Mouse (Mus musculus): Measurements from ENCODE around the gene Herpud1. TPM values are rescaled to one million over a fixed set of nuclear protein-coding genes. Genes with fewer than 3 reads are reported as not detected.

Gene Herpud1
- total RNA-seq, 2 experiments from 2014 or later, result 54.4 to 57.3 TPM

DNA sequence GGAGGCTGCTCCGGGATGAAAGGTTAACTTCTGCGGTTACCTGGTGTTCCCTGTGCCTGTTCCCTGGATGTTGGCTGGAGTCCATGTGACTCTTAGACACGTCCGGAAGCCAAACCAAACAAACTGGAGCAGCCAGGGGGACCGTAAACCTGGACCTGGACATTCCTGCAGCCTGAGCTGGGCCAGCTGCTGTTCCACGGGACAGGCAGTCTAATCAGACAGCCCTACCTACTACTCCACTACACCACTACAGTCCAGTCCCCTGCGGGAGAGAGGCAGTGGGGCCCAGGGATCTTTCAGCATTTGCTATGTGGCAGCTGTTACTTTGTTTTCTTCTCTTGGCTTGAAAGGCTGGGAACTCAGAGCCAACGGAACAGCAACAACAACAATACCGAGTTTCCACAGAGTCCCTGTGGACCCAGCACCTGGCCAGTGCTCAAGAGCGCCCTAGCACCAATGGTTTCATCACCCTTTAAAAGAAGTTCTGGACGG, 8.5 kb upstream of the Herpud1 start:
- DNase-seq (ENCODE audit: low spot score in 2 of 2), result no peak
- Histone ChIP-seq H3K4me3 (no peak overlapping the region), H3K27ac (peak overlapping the region; percentile 62; the same call in 1 of the 2 replicates)
- TF ChIP-seq CTCF (conservative IDR thresholded peaks at IDR 0.05), result no peak

DNA sequence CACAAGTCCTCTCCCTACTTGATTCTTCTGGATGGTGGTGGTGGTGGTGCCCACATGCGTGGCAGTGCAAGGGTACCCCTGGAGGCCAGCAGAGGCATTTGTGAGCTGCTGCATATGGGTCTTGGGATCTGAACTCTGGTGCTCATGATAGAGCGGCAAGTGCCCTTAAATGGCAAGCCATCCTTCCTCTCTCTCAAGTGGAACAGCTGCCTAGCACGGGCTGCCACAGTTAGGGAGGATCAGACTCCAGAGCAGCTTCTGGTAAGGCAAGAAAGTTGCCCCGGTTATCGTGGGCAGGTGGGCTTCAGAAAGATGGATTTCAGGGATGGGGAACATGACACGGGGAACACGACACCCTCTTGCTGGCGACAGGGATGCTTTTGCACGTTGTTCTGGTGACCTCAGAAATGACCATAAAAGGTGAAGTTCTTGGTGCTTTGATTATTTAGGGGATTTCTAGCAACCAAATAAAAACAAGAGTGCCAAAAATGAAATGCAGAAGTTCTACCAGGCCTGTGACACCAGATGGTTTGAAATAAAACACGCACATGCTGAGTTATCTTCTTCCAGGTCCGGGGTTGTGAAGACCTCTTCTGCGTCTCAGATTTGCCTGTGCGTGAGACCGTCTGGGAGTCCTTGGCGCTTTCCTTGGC, 7.3 kb upstream of the Herpud1 start:
- DNase-seq (ENCODE audit: low spot score in 2 of 2), result no peak
- Histone ChIP-seq H3K4me3 (no peak overlapping the region), H3K27ac (no peak overlapping the region)
- peak; percentile 41 for TF ChIP-seq CTCF (conservative IDR thresholded peaks at IDR 0.05)

DNA sequence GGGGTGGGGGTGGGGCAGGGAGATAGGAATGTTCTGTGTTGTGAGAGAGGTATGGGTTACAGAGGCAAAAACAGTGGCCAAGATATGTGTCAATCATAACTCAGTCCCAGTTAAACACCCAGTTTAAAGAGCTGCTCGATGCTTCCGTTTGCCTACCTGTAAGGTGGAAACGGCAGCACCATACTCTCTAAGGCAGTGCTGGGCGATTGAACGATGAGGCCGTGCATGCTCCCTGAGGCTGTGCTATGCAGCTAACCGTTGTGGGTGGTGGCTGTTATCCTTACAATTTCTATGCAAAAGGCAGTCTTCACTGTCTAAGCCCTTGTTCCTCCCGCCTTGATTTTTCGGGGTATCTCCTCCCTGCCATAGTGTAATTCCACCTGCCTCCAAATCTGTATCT, 6.6 kb upstream of the Herpud1 start:
- no peak overlapping the region for H3K4me3 ChIP-seq
- H3K27ac ChIP-seq, result no peak overlapping the region
- TF ChIP-seq CTCF (conservative IDR thresholded peaks at IDR 0.05), result no peak
- DNase-seq (ENCODE audit: low spot score in 2 of 2), result no peak

DNA sequence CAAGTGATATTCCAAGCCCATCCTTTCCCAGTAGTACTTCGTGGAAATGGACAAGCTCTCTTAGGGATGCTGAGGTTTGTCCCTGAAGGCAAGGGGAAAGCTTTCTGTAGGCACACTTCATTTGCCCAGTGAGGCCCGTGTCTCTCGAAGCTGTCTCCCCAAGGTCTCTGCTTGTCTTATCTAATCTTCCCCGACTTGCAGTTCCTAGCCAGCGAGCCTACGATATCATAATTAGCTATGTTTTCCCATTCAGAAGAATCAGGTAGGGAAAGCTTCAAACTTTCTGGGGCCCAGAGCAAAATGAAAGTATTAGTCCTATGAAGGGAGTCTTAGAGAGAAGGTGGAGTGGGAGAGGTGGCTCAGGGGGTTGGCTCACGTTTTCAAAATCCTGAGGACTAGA, 2.1 kb upstream of the Herpud1 start:
- Histone ChIP-seq H3K4me3 (no peak overlapping the region), H3K27ac (no peak overlapping the region)
- TF ChIP-seq CTCF (conservative IDR thresholded peaks at IDR 0.05), result no peak
- DNase-seq (ENCODE audit: low spot score in 2 of 2), result no peak

DNA sequence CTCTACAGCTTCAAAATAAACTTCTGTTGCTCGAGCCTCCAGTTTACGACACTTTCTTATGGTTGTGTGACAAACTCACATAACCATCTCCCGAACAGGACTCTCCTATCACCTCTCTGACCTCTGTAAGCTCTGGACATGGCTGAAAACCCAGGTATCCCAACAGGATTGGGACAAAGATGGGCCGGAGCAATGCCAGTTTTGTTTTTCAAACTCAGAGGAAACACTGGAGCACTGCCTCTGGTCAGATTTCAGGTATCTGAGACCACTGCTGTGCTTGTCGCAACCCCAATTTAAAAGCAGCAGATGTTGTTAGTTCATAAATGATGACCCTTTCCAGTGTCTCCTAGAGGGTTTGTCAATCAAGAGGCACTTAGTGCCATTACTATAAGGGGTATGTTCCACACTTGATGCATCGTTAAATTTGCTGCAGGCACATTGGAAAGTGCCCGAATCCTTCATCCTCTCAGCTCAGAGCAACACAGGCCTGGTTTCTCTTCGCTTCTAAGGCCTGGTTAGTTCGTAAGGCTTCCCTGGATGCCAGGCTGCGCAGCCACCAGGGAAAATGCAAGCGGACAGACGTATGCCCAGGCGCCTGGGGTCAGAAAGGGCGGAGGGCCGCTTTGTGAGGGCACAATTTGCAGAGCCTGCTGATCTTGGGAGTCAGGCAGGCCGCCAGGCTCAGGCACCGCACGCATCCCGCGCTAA, 578 bp upstream of the Herpud1 start:
- Histone ChIP-seq H3K27ac (peak overlapping the region; percentile 100), H3K4me3 (peak overlapping the region; percentile 94)
- no peak for DNase-seq (ENCODE audit: low spot score in 2 of 2)
- TF ChIP-seq CTCF (conservative IDR thresholded peaks at IDR 0.05), result no peak

DNA sequence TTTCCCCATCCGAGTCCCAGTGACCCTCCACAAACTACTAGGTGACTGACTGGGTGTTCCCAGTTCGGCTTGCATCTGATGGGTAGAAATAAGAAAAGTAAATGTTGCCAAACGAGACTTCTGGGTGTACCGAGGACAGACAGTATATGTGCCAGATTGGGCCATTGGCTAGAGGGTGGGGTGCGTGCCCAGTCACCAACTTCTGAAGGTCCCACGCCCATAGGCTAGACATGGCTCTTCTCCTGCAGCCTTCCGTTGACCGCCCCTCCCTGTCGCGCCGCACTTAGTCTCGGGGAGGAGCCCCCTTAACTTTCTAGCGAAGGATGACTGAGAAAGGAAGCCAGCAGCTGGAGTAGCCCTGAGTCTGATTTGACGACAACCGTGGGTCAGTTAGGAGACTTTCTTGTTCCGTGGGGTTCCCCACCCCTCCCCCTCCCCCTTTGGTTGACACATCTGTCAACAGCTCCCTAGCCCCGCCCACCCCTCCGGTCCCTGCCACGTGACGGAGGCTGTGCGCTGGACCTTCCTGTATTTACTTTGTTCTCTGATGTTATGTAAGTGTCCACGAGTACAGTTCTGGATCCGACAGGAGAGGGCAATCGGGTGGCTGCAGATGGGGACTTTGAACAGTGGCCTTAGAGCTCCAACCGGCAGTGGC, 918 bp downstream of the Herpud1 start:
- H3K27ac ChIP-seq, result peak overlapping the region; percentile 100

DNA sequence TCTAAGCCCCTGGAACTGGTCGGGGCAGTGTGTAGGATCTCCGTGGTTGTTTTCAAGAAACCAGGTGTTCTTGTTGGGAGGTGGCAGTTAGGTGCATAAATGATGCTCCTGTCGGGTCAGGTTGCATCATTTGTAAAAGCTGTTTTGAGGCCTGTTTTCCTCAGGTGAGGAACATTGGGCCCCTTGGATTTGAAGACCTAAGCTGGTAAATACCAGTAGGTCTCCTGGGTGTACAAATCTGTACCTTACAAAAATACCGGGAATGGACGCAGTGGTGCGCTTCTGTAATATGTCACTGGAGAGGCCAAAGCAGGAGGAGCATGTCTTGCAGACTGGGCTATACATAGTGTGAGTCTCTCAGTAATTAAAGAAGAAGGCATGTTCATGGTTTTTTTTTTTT, 1.5 kb downstream of the Herpud1 start:
- no peak for TF ChIP-seq CTCF (conservative IDR thresholded peaks at IDR 0.05)
- Histone ChIP-seq H3K27ac (peak overlapping the region; percentile 100), H3K4me3 (peak overlapping the region; percentile 94)
- no peak for DNase-seq (ENCODE audit: low spot score in 2 of 2)

More for the DNA sequence above, 918 bp downstream of the Herpud1 start:
- H3K4me3 ChIP-seq, result peak overlapping the region; percentile 94
- TF ChIP-seq CTCF (conservative IDR thresholded peaks at IDR 0.05), result 0 out of 2 replicates have a peak, but pooled peaks have one; percentile 2
- DNase-seq (ENCODE audit: low spot score in 2 of 2), result peak; percentile 53 to 66

DNA sequence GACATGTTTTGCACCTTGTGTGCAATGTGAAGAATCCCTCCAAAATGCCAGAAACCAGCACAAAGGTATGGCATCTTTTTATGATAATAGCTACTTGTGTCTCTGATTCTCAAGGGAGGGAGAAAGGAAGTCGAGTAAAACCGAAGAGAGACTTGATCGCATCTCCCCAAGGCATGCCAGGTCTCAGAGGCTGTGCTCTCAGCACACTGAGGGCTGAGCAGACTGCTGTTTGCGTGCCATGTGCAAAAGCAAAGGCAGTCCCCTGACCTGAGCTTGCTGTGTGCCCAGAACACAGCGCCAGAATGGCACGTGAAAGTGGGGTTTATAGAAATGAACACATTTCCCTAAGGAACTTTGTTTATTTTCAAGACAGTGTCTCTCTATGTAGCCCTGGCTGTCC, 3.3 kb downstream of the Herpud1 start:
- no peak for TF ChIP-seq CTCF (conservative IDR thresholded peaks at IDR 0.05)
- H3K27ac ChIP-seq, result no peak overlapping the region
- no peak overlapping the region for H3K4me3 ChIP-seq
- no peak for DNase-seq (ENCODE audit: low spot score in 2 of 2)

DNA sequence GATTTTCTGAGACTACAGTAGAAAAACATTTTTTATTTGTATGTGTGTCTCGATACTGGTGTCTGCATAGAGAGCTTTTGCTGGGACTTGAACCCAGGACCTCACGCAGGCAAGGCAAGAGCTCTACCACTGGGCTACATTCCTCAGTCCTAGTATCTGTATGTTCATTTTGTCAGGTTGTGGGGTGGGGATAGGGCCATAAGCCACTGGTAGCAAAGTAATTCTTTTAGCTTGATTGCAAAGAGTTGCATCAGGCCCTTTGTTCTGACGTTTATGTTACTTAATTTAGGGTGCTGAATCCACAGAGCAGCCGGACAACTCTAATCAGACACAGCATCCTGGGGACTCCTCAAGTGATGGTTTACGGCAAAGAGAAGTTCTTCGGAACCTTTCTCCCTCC, 4.2 kb downstream of the Herpud1 start:
- H3K4me3 ChIP-seq, result no peak overlapping the region
- H3K27ac ChIP-seq, result no peak overlapping the region
- TF ChIP-seq CTCF (conservative IDR thresholded peaks at IDR 0.05), result no peak
- DNase-seq (ENCODE audit: low spot score in 2 of 2), result no peak

DNA sequence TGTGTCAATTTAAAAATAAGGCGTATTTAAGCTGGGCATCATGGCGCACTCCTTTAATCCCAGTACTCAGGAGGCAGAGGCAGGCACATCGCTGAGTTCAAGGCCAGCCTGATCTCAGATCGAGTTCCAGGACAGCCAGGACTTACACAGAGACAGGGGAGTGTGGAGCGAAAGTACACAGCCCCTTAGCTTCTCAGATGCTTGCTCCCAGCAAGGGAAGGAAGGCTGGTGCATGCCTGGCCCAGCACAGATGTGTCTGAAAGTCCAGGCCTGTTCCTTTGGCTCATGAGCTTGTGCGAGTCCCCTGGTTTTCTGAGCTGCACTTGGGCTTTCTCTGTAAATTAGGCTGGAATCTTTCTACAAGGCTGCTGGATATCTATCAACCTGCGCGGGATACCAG, 4.7 kb downstream of the Herpud1 start:
- Histone ChIP-seq H3K27ac (no peak overlapping the region), H3K4me3 (no peak overlapping the region)
- TF ChIP-seq CTCF (conservative IDR thresholded peaks at IDR 0.05), result no peak
- no peak for DNase-seq (ENCODE audit: low spot score in 2 of 2)

DNA sequence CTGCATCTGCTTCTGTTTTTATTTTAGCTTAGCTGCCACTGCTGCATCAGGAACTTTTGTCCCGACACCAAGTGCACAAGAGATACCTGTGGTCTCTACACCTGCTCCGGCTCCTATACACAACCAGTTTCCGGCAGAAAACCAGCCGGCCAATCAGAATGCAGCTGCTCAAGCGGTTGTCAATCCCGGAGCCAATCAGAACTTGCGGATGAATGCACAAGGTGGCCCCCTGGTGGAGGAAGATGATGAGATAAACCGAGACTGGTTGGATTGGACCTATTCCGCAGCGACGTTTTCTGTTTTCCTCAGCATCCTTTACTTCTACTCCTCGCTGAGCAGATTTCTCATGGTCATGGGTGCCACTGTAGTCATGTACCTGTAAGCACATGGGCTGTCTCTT, 5.9 kb downstream of the Herpud1 start:
- DNase-seq (ENCODE audit: low spot score in 2 of 2), result peak in 1 of 2 experiments; percentile 53
- H3K4me3 ChIP-seq, result no peak overlapping the region
- TF ChIP-seq CTCF (conservative IDR thresholded peaks at IDR 0.05), result peak; percentile 67
- no peak overlapping the region for H3K27ac ChIP-seq

DNA sequence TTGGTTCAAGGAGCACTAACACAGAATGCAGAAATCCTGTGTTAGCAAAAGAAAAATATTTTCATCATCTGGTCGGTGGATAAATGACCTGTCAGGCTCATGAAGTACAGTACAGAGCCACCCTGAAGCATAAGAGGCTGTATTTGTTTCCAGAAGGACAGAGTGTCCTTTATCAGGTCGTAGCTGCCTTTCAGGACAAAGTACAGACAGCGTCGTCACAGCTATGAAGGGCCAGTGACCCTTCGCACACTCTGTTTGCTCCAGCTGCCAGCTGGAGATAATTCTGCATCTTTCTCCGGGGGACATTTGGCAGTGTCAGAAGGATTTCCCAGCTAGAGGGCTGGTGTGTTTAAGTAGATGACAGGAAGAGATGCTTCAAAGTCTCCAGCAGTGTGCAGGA, 6.4 kb downstream of the Herpud1 start:
- Histone ChIP-seq H3K4me3 (no peak overlapping the region), H3K27ac (no peak overlapping the region)
- DNase-seq (ENCODE audit: low spot score in 2 of 2), result no peak
- no peak for TF ChIP-seq CTCF (conservative IDR thresholded peaks at IDR 0.05)

DNA sequence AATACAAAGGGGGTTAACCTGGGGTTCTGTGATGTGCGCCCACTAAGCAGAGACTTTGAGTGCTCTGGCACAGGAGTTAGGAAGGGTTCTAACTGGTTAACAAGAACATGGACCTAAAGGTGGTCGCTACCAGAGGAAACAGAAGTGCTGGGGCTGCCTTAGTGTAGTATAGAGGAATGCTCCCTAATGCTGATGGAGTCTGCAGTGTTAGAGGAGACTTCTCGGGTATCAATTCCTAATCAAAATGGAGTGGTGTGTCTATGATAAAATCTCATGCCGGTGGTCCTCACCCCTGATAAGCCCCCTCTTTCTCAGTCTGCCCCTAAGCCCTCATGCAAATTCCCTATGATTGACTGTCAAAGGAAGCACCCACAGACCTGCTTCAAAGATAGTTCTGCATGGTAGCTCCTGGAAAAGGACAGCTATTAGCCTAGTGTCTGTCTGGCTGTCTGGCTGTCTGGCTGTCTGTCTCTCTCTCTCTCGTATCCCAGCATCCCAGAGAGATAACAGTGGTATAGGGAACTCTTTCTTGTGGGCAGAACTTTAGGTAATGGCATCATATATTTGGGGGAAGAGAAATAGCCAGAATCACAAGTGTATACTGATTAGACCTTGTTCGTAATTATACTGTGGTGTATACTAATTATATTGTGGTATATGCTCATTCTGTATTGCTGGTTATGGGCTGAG, 9.8 kb downstream of the Herpud1 start:
- H3K4me3 ChIP-seq, result no peak overlapping the region
- DNase-seq (ENCODE audit: low spot score in 2 of 2), result no peak
- no peak for TF ChIP-seq CTCF (conservative IDR thresholded peaks at IDR 0.05)
- H3K27ac ChIP-seq, result no peak overlapping the region

Measured in layer of hippocampus, adult 2 months (tissue).